Mouse (Mus musculus) G1E-ER4 (cell line): ENCODE results near the gene Rhbdf1. TPM values are rescaled to one million over a fixed set of nuclear protein-coding genes. Genes with fewer than 3 reads are reported as not detected.

Source experiments
- GATA1 ChIP-seq: IDR thresholded peaks from one replicate; pipeline ENCODE4 v1.8.0; 2012; ENCODE audit warnings: low read length, inconsistent platforms
- polyA plus RNA-seq: library from polyadenylated mRNA; stranded (reverse); fragments of >175 nt; gene quantifications from 2 replicates; pipeline ENCODE4 v1.2.3, GENCODE M21; 2012

Rhbdf1 gene
- polyA plus RNA-seq, 1 experiment: 2.9 TPM

DNA sequence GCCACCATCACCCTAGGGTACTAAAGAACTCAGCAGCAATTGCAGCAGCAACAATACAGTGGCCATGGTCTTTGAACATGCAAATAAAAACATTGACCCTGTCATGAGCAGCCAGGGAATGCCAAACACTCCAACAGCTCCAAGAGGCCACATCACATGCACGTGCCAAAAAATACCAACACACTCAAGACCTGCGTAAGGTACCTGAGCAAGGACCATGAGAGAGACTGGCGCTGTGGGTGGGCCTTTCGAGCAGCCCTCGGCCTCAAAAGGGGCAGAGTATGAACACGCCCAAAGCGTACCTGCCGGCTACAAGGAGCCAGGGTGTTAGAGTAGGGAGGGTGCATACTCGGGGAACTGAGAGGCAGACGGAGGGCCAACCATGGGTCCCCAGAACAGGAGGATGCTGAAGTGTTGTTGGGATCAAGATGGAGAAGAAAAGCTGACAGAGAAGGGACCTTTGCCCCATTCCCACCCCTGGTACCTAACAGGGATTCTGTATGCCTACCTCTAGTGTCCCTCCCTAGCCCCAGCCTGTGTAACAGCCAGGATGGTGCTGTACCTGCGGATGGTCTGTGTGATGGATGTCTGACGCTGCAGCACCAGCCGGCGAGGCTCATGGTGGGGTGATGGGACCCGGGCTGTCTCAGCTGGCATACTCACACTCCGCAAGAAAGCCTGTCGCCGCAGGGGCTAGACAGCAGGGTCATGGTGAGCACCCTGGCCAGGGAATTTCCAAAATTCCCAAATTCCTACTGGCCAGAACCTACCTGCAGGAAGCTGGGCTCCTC lies 6.5 kb downstream of the Rhbdf1 start:
- no peak for TF ChIP-seq GATA1

DNA sequence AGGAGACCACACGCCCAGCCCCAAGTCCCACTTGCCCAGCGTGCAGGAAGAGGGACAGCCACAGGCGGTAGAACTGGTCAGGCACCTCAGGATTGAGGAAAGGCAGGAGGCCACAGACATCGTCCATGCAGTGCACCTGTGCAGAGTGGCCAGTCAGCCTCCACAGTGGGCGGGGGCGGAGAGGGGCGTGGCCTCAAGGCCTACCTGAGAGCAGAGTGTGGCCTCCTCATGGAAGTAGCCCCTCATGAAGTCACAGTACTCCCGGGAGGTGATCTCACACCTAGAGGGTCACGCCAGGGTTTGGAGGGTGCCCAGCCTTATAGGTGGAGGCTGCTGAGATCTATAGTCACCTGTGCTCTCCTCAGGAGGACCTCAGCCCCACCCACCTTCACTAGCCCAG lies 11.5 kb downstream of the Rhbdf1 start:
- TF ChIP-seq GATA1: no peak

DNA sequence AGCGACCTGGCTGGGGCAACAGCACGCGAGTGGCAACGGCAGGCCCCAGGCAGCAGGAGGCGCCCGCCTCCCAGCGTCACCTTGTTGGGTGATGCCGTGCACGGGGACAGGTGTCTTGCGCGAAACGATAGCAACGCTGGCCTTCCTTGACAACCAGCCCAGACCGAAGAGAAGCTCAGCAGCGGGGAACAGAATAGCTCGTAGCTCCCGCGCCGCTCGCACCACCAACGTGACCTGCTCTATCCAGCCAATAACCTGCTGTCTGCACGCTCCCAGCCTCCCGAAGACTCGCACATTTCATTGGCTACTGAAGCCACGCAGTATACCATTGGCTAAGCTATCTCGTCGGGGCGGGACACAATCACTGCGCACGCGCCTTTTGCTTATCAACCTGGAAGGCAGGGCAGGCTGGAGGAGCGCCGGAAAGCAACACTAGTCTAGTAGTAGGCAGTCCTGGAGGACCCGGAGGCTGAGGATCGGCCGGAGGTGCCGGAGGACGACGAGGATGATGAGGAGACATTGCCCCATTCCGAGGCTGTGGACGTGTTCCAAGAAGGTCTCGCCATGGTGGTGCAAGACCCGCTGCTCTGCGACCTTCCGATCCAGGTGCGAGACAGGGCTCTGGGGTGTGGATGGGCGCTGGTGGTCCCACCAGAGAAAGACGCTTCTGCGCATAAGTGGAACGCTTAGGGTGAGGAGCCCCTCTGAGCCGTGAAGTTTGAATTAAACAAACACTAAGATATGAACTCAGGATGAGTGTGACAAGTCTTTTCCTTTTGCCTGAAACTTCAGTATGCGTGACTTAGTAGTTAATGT lies 16.8 kb downstream of the Rhbdf1 start, which contains the start of gene Snrnp25:
Gene Snrnp25 (plus strand): TSS at position 358 of the 816 bp plus-strand sequence.
- no peak for TF ChIP-seq GATA1

DNA sequence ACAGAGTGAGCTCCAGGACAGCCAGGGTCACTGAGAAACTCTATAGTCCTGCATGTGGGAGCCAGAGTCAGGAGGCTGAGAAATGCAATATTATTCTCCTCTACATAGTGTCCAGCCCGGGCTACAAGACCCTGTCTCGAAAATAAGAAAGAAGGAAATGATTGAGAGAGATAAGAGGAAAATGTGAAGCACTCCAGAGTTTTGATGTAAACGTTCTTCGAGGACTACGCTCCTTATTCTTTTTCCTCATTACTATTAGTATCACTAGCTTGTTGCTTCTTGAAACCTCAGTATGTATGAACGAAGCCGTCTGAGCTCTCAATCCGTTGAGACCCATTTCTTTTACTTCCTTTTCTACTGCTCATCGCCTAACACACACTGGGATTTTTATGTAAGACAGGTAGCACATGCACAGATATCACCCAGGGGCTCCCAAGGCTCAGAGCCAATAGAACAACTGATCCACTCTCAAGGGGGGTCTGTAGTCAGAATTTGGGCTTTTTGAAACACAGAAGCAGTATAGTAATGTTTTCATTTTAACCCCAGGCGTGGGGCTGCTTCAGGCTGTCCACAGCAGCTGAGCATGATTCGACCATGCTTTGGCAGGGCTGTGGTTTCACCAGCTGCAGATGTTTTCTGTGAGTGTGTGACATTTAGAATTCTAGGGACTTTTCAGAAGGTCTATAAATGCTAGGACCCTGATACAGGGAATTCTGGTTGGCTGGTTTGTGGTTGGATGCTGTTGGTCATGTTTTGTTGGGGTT lies 20.0 kb downstream of the Rhbdf1 start:
- no peak for TF ChIP-seq GATA1

DNA sequence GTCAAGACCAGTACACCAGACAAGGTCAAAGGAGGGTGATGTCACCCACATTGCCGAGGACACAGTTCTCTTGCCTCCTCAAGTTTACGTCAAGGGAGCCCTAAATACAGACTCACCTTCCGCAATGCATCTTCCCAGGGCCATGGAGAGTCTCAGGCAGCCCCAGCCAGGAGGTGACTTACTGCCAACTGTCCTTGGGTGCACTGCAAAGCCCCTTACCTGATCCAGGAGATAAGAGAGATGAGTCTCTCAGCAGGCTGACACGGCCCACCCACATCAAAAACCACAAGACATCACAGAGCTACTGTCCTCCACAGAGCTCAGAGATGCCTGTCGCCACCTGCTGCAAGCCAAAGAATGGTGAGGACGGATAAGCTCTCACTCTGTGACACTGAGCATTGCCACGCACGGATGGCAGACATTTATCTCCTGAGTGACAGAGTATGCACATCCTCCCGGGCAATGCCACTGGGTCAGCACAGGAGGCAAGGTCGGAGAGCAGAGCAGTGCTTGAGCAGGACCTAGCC lies 22.0 kb downstream of the Rhbdf1 start, which contains the start of gene Il9r:
Gene Il9r (minus strand): TSS at position 205 of the 527 bp plus-strand sequence.
- peak; percentile 79 for TF ChIP-seq GATA1

DNA sequence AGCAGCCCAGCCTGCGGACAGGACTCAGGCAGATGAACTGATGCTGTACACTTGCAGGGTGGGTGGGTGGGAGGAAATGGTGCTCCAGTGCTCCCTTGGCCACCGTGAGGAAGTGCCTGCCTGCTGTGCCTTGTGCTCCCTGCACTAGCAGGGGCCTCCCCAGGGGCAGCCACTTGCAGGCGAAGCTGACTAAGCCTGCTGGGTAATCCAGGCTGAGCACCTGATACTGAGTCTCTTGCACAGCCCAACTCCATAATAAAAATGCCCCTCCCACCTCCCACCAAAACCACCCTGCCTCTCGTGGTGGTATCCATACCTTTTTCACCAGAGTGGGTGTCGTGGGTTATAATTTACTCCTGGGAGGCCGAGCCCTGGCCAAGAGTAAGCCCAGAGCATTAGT lies 22.9 kb downstream of the Rhbdf1 start:
- TF ChIP-seq GATA1: no peak

DNA sequence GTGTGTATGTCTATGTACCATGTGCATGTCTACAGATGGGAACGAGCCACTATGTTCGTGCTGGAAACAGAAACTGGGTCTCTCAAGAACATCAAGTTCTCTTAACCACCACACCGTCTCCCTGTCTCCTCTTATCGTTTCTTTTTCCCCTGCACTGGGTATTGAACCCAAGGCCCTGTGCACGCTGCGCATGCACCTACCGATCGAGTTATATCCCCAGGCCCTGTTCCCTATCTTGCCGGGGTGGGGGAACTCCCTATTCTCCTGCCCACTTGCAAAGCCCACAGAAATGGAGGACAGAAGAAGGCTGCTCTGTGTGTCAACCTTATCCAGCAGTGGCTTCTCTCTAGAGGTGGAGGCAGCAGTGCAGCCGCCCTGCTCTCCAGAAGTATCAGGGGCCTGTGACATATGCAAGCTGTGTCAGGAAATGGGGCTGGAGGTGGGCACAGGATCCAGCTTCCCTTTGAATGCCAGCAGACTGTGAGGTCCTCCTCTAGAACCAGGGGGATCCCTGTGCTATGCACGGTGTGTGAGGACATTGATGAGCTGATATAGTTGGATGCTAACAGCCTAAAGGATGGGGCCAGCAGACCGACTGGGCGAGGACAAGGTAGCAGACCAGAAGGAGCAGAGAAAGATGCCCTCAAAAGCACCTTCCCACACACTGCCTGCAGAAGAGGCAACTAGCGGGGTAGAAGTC lies 23.7 kb downstream of the Rhbdf1 start:
- TF ChIP-seq GATA1: no peak

DNA sequence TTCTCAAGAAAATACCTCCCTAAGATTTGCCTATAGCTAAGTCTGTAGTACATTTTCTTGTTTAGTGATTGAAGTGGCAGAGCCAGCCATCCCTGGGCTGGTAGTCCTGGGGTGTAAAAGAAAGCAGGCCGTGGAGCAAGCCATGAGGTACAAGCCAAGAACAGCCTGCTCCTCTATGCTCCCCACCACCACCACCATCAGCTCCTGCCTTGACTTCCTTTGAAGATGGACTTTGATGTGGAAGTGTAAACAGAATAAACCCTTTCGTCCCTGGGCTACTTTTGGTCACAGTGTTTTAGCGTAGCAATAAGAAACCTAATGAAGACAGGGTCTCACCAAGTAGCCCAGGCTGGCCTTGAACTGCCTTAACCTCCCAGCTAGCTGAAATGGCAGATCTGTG lies 24.3 kb downstream of the Rhbdf1 start:
- TF ChIP-seq GATA1: no peak

DNA sequence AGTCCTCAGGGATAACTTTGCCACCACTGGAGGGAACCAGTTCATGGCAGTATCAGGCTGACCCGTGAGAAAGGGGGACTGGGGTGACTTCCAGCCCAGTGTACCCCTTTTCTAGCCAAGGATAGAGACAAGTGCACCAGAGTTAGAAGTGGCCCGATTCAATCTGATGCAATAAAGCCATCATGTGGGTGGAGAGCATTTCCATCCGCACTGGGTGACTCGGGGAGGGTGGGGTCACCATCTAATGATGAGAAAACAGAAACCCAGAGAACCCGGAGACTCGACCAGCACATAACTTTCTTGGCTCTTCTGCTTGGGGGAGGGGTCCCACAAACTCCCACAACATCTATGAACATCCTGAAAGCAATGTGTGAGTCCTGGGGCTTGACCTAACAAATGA lies 25.4 kb downstream of the Rhbdf1 start:
- TF ChIP-seq GATA1: no peak

DNA sequence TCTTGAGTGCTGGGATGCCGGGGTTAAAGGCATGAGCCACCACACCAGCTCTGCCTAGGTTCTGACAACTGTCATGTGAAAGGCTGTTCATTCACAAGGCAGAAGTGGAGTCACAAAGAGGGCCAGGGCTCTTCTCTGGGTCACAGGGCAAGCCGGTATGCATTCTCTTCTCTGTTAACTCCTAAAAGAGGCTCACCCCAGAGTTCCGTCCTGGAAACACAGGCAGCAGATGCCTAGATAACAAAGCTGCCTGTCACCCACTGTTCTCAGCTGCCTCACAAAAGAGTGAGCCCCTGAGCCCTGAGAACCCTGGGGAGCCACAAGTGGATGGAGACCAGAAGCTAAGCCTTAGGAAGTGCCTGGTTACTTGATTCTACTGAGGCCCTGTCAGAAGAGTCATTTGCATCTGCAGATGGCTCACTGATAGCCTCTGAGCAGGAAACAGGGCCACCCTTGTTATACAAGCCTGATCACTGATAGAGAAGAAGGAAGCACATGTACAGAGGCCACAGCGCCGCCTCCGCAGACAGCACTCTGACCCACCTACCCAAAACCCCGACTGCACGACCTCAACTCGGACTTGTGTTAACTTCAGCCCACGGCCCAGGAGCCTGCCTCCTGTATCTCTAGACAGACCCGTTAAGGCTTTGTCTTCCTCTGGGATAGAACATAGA lies 26.1 kb downstream of the Rhbdf1 start:
- TF ChIP-seq GATA1: no peak

DNA sequence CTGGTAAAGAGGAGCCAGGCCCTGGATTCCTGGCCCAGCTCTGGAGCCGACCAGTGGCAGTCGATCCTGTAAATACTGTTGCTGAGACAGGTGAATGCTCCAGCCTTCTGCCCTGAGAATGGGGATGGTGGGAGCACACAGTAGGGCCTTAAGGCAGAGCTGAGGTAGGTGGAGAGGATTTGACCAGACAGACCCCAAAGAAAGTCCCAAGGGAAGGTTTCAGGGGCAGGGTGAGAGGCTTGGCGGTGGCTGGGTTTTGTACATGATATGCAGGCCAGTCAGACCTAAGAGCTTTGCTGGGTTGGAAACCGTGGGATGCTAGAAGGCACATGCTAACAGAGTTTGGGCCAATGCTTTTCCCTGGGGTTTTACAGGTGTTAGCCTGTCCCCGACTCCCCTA lies 27.5 kb downstream of the Rhbdf1 start:
- no peak for TF ChIP-seq GATA1

DNA sequence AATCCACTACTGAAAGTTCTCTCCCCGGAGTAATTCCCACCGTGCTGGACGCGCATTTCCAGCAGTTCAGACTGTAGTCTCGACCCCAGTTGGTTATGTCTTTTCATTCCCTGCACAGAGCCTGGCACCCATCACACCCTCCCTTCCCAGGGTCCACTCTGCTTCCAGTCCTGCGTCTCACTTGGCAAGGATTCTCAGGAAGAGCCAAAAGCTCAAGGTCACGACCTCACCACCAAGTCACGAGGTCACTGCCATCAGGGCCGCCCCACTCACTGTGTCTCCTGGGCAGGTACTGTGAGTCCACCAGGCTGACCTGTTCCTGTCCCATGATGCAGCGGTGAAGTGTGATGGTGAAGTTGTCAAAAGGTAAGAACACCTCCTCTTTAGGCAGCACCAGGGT lies 28.0 kb downstream of the Rhbdf1 start:
- TF ChIP-seq GATA1: no peak

DNA sequence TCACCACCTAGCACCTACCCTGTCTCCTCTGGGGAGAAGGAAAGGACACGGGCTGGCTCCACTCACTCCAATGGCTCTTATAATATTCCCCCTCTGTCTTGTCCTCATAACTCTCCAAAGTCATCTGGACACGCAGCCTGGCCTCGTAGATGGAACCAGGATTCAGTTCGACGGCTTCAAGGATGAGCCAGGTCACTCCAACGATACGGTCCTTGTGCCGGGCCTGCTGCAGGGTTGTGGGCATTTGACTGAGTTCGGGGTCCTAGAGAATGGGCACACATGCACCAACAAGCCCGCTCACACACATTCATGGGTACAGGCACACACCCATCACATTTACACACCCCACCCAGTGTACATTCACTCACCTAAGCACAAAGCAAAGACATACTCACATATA lies 28.9 kb downstream of the Rhbdf1 start:
- TF ChIP-seq GATA1: no peak

DNA sequence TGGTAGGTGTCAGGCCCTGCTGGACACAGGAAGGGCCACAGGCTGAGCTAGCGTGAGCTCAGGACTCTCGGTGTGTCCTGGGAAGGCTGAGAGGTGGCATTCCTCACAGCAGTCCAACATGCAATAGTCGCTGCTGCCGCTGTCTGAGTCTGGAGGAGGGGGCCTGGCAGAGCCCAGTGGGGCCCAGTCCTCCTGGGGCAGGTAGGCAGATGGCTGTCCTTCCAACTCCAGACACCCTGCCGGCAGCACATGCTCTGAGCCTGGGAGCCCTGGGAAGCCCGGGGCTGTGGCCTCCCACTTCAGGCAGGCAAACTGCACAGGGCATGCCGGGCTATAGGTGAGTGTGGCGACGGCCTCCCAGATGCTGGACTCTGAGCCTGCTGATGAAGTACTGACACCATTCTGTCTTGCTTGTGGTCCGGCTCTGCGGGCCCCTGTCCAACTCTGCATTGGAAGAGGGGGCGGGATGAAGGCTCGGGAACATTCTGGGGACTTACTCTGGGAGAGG lies 31.4 kb downstream of the Rhbdf1 start:
- TF ChIP-seq GATA1: no peak
